Mouse (Mus musculus): Measurements from ENCODE around the gene Rabepk.
"Not testable (repeated sequence)": the region's sequence is repeated elsewhere in the genome, so short reads cannot be mapped to it uniquely, and the experiment has no call there.

The Rabepk gene

DNA sequence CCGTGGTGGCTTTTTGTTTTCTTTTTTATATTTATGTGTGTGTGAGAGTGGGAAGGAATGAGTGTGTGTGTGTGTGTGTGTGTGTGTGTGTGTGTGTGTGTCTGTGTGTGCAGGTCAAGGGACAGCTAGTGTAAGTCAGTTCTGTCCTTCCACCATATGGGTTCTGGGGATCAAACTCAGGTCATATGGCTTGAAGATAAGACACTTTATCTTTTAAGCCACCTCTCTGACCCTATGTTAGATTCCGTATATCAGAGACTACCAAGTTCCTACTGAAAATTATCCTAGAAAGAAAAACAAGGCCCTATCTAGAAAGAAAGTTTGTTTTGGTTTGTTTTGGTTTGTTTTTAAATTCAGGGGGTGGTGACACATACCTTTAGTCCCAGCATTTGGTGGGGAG lies 37.5 kb downstream of the Rabepk start:
- no peak for DNase-seq (ENCODE audit: low read depth)

DNA sequence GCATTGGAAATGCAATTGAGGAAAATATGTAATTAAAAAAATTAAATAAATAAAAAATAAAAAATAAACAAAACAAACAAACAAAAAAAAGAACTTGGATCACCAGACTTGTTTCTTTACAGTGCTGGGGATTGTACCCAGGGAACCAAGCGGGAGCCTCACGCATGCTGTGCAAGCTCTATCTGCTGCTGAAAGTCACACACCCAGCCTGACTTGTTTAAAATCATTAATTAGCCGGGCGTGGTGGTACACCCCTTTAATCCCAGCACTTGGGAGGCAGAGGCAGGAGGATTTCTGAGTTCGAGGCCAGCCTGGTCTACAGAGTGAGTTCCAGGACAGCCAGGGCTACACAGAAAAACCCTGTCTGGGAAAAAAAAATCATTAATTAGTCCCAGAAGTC lies 38.4 kb downstream of the Rabepk start:
- not testable (repeated sequence) for DNase-seq (ENCODE audit: low read depth)

DNA sequence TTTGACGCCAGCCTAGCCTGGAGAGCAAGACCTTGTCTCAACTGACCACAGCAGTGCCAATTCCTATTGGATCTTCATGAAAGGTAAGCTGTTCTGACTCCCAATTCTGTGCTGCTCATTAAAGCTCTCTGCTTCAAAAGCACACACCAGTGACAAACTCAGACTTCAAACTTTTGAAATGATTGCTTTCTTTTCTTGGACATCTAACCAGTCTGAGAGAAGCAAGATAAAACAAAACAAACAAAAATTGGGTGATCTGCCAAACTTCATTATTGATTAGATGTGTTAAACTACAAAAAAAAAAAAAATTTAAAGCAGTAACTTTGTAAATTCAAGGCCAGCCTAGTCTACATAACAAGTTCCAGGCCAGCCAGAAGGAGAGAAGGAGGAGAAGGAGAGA lies 42.4 kb downstream of the Rabepk start:
- no peak for DNase-seq (ENCODE audit: low read depth)

DNA sequence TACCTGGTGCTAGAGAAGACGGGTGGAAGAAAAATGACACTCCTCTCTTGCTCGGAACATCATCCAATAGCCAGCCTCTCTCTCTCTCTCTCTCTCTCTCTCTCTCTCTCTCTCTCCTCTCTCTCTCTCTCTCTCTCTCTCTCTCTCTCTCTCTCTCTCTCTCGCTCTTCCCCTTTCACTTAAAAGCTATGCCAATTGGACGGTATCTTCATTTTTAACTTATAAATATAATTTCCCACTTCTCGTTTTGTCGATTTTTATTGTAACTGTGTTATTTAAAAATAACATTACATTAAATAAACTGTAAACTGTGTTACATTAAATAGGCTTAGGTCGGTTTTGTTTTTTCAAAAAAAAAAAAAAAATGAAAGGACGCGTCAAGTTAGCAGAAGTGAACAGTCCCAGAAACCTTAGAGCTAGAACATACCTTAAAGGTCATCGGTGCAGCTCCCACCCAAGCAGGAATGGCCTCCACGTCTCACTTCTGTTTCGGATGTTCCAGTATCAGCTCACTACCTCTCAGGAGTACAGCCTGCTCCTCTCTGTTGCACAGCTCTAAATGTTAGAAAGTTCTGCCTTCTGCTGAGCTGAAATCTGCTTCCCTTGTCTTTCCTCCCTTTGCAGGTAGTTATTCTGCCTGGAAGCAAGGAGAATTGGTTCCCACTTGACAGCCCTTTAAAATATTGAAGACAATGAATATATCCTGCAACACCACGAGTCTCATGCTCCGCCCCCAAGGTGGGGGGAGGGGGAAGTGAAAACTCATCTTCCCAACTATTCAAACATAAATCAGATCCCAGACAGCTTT lies 45.0 kb downstream of the Rabepk start, which contains the start of gene Gapvd1:
Gapvd1 (minus strand) TSS at position 682 of the 808 bp plus-strand sequence.
- no peak for DNase-seq (ENCODE audit: low read depth)

DNA sequence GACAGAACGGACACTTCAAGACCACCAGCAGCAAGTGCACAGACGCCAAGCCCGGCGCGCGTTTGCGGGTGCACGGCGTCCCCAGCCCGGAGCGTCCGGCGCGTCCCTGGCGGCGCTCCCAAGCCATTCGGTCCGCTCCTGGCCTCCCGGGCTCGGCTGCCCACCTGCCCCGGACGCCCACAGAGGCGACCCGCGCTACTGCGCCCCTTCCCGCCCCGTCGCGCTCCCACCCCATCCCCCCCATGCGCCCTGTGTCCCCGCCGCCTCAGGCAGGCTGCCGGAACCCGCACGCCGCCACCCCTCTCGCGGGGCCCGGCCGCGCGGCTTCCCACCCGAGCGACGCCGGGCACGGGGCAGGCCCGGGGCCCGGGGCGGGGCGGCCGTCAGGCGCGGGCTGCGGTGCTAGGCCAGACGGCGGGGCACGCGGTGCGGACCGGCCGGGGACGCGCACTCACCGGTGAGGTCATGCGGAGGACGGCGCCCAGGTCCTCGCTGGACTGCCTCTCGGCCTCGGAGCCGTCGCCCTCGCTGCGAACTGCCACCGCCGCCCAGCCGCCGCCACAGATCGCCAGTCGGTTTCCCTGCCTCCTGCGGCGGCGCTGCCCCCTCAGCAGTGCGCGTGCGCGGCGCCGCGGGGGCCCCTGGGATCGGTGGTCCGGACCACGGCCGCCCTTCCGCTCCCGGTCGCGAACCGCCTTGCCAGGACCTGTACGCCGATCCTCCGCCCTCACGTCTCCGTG lies 45.7 kb downstream of the Rabepk start:
- DNase-seq (ENCODE audit: low read depth) = peak; percentile 72

DNA sequence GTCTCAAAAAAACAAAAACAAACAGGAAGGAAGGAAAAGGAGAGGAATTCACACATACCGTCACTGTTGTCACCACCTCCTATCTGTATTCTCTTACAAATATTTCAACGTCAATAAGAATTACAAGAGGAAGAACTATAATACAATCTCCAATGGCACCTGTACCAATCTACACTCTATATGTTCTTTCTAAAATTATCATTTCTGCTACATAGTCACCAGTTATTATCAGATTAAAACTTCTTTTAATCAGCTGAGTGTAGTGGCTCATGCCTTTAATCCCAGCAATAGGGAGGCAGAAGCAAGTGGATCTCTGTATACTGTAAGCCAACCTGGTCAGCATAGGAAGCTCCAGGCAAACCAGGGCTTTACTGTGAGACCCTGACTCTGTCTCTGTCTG lies 49.5 kb downstream of the Rabepk start:
- DNase-seq (ENCODE audit: low read depth) = no peak

DNA sequence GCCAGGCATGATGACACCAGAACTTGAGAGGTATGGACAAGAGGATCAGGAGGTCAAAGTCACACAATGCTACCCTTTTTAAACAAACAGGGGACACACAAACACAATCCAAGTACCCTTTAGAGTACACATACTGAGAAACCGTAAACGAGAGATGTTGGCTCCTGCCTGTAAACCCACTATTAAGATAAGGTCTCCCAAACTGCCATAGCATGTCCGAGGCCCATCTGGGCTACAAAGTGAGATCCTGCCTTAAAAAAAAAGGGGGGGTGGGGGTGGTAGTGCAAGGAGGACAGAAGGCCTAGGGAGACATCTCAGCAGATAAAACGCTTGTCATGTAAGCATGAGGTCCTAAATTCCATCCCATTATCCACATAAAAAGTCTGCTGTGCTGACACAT lies 51.2 kb downstream of the Rabepk start:
- no peak for DNase-seq (ENCODE audit: low read depth)

DNA sequence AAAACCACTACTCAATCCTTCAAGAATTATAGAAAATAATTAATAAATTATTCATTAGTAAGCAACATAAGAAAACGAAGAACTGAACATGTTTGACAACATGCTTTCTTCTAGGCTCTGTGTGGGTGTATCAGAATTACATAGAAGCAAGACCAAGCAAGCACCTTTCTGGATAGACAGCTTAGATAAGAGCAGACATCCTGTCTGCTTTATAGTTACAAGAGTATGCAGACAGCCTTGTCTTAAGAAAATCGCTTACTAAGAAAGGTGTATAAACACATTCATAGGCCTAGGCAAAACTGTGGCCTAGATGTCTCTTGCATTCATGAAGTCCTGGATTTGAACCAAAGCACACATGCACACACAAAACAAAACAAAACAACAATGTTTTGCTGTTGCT lies 54.0 kb downstream of the Rabepk start:
- DNase-seq (ENCODE audit: low read depth) = no peak

DNA sequence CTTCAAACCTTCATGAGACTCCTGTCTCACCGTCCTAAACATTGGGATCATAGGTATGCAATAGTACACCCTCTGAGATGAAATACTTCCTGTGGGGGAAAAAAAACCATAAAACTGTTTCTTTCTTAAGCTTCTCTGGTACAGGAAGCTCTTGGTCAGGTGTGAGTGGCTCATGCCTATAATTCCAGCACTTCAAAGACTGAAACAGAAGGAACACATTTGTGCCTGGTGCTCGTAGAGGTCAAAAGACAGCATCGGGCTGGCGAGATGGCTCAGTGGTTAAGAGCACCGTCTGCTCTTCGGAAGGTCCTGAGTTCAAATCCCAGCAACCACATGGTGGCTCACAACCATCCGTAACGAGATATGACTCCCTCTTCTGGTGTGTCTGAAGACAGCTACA lies 55.2 kb downstream of the Rabepk start:
- DNase-seq (ENCODE audit: low read depth) = no peak

DNA sequence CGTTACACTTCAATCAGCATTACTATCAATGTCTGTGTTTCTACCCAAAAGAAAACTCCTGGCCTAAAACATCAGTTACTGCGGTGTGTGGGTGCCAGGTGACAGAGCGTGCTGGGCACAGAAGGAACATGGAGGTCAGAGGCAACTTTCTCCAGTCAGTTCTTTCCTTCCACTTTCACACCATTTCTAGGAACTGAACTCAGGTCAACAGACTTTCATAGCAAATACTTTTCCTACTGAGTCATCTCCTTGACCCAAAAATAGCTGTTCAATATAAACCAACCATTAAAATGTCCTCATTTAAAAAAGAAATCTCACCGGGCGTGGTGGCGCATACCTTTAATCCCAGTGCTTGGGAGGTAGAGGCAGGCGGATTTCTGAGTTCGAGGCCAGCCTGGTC lies 57.0 kb downstream of the Rabepk start:
- no peak for DNase-seq (ENCODE audit: low read depth)

DNA sequence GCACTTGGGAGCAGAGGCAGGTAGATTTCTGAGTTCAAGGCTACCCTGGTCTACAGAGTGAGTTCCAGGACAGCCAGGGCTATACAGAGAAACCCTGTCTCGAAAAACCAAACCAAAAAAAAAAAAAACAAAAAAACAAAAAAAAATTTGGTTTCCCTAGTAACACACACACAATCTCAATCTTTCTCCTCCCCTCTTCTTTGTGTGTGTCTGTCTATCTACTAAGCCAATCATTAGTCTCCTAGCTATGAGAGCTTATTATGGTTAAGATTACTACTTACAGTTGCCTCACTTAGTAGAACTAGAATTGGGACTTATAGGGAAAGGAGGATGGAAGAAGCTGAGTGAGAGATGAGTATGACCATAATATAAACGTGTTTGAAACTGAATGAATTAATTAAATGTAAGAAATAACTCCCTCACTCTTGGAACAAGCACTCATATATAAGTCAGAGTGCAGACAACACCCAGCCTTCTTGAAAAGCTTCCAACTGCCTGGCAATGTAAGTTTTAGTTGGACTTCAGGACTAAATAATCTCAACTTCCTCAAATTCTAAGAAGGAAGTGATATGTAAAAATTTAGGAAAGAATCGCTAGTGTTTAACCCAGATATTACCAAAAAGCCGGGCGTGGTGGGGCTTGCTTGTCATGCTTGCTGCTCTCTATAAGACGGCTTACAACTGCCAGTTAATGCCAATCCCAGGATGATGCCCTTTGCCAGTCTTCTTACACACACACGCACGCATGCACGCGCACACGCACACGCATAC lies 58.1 kb downstream of the Rabepk start:
- DNase-seq (ENCODE audit: low read depth) = no peak

DNA sequence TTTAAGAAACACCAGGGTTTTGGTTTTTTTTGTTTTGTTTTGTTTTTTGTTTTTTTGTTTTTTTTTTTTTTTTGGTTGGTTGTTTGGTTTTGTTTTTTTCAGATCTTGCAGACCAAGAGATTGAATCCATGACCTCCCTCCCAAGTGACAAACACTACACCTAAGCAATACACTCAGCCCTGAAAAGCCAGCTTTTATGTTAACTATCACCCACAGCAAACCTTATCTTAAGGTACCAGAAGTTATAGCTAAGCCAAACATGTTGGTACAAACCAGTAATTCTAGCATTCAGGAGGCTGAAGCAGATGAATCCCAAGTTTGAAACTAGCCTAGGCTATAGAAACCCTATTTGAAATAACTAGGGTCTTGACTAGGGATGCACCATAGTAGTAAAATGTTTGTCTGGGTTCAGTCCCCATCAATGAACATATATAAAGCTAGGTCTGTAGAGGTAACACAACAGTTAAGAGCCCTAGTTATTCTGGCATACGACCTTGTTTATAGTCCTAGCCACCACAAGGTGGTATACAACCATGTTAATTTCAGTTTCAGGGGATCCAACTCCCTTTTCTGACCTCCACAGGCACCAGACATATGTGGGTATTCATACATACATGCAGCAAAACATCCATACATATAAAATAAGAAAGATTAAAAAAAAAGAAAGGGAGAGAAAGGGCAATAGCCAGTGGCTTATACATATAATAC lies 59.9 kb downstream of the Rabepk start:
- peak; percentile 65 for DNase-seq (ENCODE audit: low read depth)

DNA sequence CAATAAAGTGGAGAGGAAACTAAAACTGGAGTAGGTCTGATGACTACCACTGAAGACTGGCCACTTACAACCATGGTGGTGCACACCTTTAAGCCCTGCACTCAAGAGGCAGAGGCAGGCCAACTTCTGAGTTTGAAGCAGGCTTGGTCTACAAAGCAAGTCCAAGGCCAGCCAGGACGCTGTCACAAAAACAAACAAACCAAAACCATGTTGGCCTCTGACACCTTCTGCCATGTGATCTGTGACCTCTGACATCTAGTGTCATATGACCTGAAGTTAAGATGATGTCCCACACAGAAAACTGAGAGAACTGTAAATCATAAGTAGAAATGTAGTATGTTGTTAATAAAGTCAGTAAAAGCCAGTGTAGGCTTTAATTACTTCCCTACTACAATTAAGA lies 61.8 kb downstream of the Rabepk start:
- DNase-seq (ENCODE audit: low read depth) = no peak

DNA sequence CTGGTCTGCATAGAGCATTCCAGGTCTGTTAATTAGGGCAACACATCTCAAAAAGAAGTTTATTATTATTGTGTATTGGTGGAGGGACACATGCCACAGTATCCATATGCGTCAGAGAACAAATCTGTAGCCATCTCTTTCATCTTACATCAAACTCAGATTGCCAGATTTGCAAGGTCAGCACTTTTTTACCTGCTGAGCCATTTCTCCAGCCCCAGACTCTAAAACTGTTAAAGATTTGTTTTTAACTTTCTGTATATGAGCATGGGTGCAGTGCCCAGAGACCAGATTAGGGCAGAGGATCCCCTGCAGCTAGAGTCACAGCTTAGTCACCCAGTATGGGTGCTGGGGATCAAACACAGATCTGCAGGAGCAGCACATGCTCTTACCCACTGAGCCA lies 63.1 kb downstream of the Rabepk start:
- DNase-seq (ENCODE audit: low read depth) = no peak

Measured in c-Kit-positive CD71-positive TER-119-negative erythroid progenitor cells, embryonic 14.5 days (primary cell).